Mouse (Mus musculus) right cerebral cortex, postnatal 36 days (tissue): ENCODE data around the gene Pla2g1b.
"Not testable (repeated sequence)": the region's sequence is repeated elsewhere in the genome, so short reads cannot be mapped to it uniquely, and the experiment has no call there.

Source experiments
- DNase-seq, 2 experiments: peaks; one replicate each; pipeline ENCODE4 v3.0.0; 2022; ENCODE audit warnings: low spot score in 2 of 2, mixed read lengths in 1 of 2

The Pla2g1b gene

GRCm38 (mm10) chr5:115506454-115507201 lies 40.6 kb downstream of the Pla2g1b start, which contains the start of gene Pxn:
Gene Pxn, plus strand, starts transcription at chr5:115506676.
- peak; percentile 63 to 75 for DNase-seq

- DNase-seq, result no peak
These were observed 41.4 kb downstream of the Pla2g1b start for GRCm38 (mm10) chr5:115507267-115507980.

- DNase-seq, result no peak
These were observed 42.2 kb downstream of the Pla2g1b start for GRCm38 (mm10) chr5:115507981-115508858.

GRCm38 (mm10) chr5:115508859-115509147 lies 42.7 kb downstream of the Pla2g1b start:
- DNase-seq, result no peak

GRCm38 (mm10) chr5:115509321-115509761 lies 43.3 kb downstream of the Pla2g1b start:
- DNase-seq, result no peak

GRCm38 (mm10) chr5:115509790-115510689 lies 44.0 kb downstream of the Pla2g1b start:
- DNase-seq, result no peak

- DNase-seq, result no peak
These were observed 46.3 kb downstream of the Pla2g1b start for GRCm38 (mm10) chr5:115512375-115512774.

GRCm38 (mm10) chr5:115513246-115513645 lies 47.2 kb downstream of the Pla2g1b start:
- DNase-seq, result no peak

- no peak for DNase-seq
These were observed 47.7 kb downstream of the Pla2g1b start for GRCm38 (mm10) chr5:115513721-115514120.

- DNase-seq, result no peak
These were observed 48.3 kb downstream of the Pla2g1b start for GRCm38 (mm10) chr5:115514346-115514745.

GRCm38 (mm10) chr5:115514896-115515587 lies 49.0 kb downstream of the Pla2g1b start:
- no peak for DNase-seq

GRCm38 (mm10) chr5:115516081-115516907 lies 50.2 kb downstream of the Pla2g1b start:
- no peak for DNase-seq

GRCm38 (mm10) chr5:115516908-115517307 lies 50.8 kb downstream of the Pla2g1b start:
- no peak for DNase-seq

- no peak for DNase-seq
These were observed 51.4 kb downstream of the Pla2g1b start for GRCm38 (mm10) chr5:115517501-115517900.

- not testable (repeated sequence) for DNase-seq
These were observed 52.2 kb downstream of the Pla2g1b start for GRCm38 (mm10) chr5:115518214-115518613.

- no peak for DNase-seq
These were observed 54.3 kb downstream of the Pla2g1b start for GRCm38 (mm10) chr5:115520325-115520869.

- DNase-seq, result no peak
These were observed 55.7 kb downstream of the Pla2g1b start for GRCm38 (mm10) chr5:115521553-115522461.

- DNase-seq, result no peak
These were observed 56.5 kb downstream of the Pla2g1b start for GRCm38 (mm10) chr5:115522531-115522930.
